Mouse (Mus musculus) midbrain, embryonic 15.5 days (tissue): ENCODE results near the gene Mest. TPM values are rescaled to one million over a fixed set of nuclear protein-coding genes. Genes with fewer than 3 reads are reported as not detected.

Experiments
- ATAC-seq: fragments of 200-750 bp; cut with Nextera tagmentation; replicated peaks from 2 replicates; pipeline ENCODE4 v1.8.0; 2017; ENCODE audit warnings: moderate TSS enrichment
- H3K27ac ChIP-seq: fragments of 300-500 bp; sonication (generic); 2 replicates; pipeline ENCODE4 v1.5.1; 2015; ENCODE audit warnings: mild to moderate bottlenecking, inconsistent platforms
- H3K27me3 ChIP-seq: fragments of 300-500 bp; sonication (generic); replicated peaks from 2 replicates; pipeline ENCODE4 v1.6.1; 2015; ENCODE audit warnings: inconsistent platforms
- H3K36me3 ChIP-seq: fragments of 300-500 bp; sonication (generic); replicated peaks from 2 replicates; pipeline ENCODE4 v1.6.1; 2015; ENCODE audit warnings: inconsistent platforms
- H3K4me1 ChIP-seq: fragments of 300-500 bp; sonication (generic); 2 replicates; pipeline ENCODE4 v1.6.1; 2015; ENCODE audit warnings: inconsistent platforms
- H3K4me2 ChIP-seq: fragments of 300-500 bp; sonication (generic); 2 replicates; pipeline ENCODE4 v1.6.1; 2015; ENCODE audit warnings: inconsistent platforms, mild to moderate bottlenecking, moderate library complexity
- H3K4me3 ChIP-seq: fragments of 300-500 bp; sonication (generic); 2 replicates; pipeline ENCODE4 v1.5.1; 2015; ENCODE audit warnings: mild to moderate bottlenecking, inconsistent platforms
- H3K9ac ChIP-seq: fragments of 300-500 bp; sonication (generic); 2 replicates; pipeline ENCODE4 v1.6.1; 2015; ENCODE audit warnings: mild to moderate bottlenecking, inconsistent platforms
- H3K9me3 ChIP-seq: fragments of 300-500 bp; sonication (generic); 2 replicates; pipeline ENCODE4 v1.6.1; 2016; ENCODE audit warnings: inconsistent platforms
- WGBS: fragments of 180-500 bp; shearing (Covaris S2); methylation state at CpG from one replicate; pipeline ENCODE4 v1.1.7; 2015; ENCODE audit warnings: mixed read lengths; 5-methylcytosine and 5-hydroxymethylcytosine counted together
- polyA plus RNA-seq: library from polyadenylated mRNA; unstranded; fragments of >200 nt; fragmentation: Nextera tagmentation; extraction: Ambion mirVana; gene quantifications from 2 replicates; pipeline ENCODE4 v1.2.1, GENCODE M21; 2015

Mest gene
- 344 and 374 TPM in 2 replicates for polyA plus RNA-seq

DNA sequence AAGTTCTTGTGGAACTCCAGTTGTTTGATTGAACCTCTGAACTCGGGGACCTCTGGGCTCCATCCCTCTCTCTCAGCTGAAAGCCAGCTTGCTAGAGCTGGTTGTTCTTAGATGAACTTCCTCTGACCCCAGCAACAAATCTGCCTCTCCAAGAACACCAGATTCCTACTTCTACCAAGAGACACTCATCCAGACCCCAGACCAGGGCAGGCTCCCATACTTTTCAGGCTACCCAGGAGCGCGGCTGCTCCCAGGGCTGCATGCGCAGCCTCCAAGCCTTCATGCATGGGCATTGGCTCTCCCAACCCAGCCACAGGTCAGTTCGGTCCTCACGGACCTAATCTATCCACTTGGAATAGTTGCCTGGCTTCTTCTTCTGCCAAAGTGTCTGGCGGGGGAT lies at the start of gene Mest:
Mest (plus strand) TSS at position 217 of the 400 bp plus-strand sequence.
- WGBS = 60% methylated on average over 7 of the region's 7 CpGs
- Histone ChIP-seq H3K27me3 (no peaks in the 10 kb centered on the region), H3K9ac (no peak within 1 kb of the TSS)

DNA sequence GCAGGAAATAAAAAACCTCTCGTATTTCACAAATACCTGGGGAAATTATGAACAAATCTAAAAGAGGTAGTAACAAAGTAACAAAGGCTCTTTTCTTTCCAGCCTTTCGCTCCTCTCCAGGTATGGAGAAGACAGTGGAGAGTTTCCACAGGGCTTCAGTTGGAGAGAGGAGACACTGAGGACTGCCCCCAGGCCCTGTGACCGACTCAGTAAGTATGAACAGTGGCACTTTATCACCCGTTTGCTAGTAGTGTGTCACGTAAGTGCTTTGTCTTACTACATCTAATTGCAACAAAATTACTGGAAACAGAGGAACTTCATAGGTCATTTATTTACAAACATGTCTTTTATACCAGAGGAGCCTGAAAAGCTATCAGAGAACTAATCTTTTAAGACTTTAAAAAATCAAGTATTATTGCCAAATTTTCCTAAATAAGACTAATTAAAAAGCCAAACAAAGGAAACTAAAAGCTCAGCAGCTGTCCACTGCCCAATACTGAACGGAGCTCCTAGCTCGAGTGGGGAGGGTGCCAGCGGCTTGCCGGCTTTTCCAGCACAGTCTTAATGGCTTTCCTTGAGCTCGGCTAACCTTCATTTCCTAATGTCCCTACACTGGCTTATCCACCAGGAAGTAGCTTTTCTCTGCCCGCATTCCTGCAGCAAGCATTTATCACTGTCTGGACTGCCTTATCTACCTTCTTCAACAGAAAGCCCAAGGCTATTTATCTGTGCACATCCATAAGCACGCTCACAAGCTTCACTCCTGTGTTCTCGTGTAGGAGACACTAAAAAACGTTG lies 49.4 kb upstream of the Mest start:
- Histone ChIP-seq H3K27ac (peak overlapping the region; percentile 88), H3K4me3 (no peak overlapping the region), H3K9ac (peak overlapping the region; percentile 1; the same call in 1 of the 2 replicates), H3K4me1 (peaks cover 53% of the 10 kb centered on the region), H3K36me3 (no peaks in the 10 kb centered on the region), H3K27me3 (no peaks in the 10 kb centered on the region), H3K9me3 (no peaks in the 10 kb centered on the region), H3K4me2 (peak overlapping the region; percentile 23)
- ATAC-seq = no peak
- WGBS = 27% methylated on average over 14 of the region's 14 CpGs

More for the DNA sequence above, at the start of gene Mest:
- no peak within 1 kb of the TSS for H3K4me2 ChIP-seq
- H3K4me3 ChIP-seq = no peak within 1 kb of the TSS
- no peaks in the 10 kb centered on the region for H3K36me3 ChIP-seq
- peak within 1 kb of the TSS; percentile 82 for H3K27ac ChIP-seq
- ATAC-seq = no peak
- H3K9me3 ChIP-seq = no peaks in the 10 kb centered on the region
- peaks cover 25% of the 10 kb centered on the region for H3K4me1 ChIP-seq

- Histone ChIP-seq H3K4me2 (peak overlapping the region; percentile 35), H3K36me3 (no peaks in the 10 kb centered on the region), H3K9me3 (no peaks in the 10 kb centered on the region), H3K27ac (peak overlapping the region; percentile 88), H3K4me3 (no peak overlapping the region), H3K4me1 (peaks cover 61% of the 10 kb centered on the region), H3K9ac (peak overlapping the region; percentile 37), H3K27me3 (no peaks in the 10 kb centered on the region)
- ATAC-seq = peak; percentile 53
- WGBS = 22% methylated on average over 9 of the region's 9 CpGs
Measured at GRCm38 (mm10) chr6:30674714-30675280, 48.5 kb upstream of the Mest start.

GRCm38 (mm10) chr6:30675281-30675771 lies 48.0 kb upstream of the Mest start:
- H3K27me3 ChIP-seq = no peaks in the 10 kb centered on the region
- no peak overlapping the region for H3K4me3 ChIP-seq
- H3K9me3 ChIP-seq = no peaks in the 10 kb centered on the region
- H3K9ac ChIP-seq = peak overlapping the region; percentile 37
- WGBS = 7% methylated on average over 11 of the region's 11 CpGs
- H3K4me2 ChIP-seq = peak overlapping the region; percentile 35
- peak; percentile 67 for ATAC-seq
- peak overlapping the region; percentile 88 for H3K27ac ChIP-seq
- H3K36me3 ChIP-seq = no peaks in the 10 kb centered on the region
- peaks cover 57% of the 10 kb centered on the region for H3K4me1 ChIP-seq

- Histone ChIP-seq H3K27me3 (no peaks in the 10 kb centered on the region), H3K4me1 (peaks cover 57% of the 10 kb centered on the region), H3K4me3 (no peak overlapping the region), H3K36me3 (no peaks in the 10 kb centered on the region), H3K4me2 (no peak overlapping the region), H3K9me3 (no peaks in the 10 kb centered on the region), H3K27ac (peak overlapping the region; percentile 88; the same call in 1 of the 2 replicates), H3K9ac (no peak overlapping the region)
- WGBS = 91% methylated on average over 6 of the region's 6 CpGs
- ATAC-seq = no peak
Measured at GRCm38 (mm10) chr6:30676506-30676905, 46.8 kb upstream of the Mest start.

- 64% methylated on average over 9 of the region's 9 CpGs for WGBS
Measured at GRCm38 (mm10) chr6:30677591-30677990, 45.8 kb upstream of the Mest start.

DNA sequence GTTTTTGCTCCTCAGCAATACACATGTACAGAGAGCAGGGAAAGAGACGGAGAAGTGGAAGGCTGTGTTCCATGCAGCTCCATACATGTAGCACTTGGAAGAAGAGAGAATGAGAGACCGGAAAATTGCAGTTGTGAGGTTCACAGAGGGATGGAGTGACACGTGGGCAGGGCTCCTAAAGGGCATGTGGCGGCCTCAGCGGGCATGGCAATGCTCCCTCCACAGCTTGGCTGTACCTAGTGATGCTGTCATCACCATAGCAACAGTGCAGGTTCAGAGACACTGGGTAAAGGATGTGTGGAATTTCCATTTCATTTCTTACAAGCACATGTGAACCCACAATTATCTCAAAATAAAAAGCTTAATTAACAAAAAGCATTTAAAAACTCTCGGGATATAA lies 44.9 kb upstream of the Mest start:
- peak; percentile 83 for ATAC-seq
- H3K9me3 ChIP-seq = no peaks in the 10 kb centered on the region
- H3K4me2 ChIP-seq = no peak overlapping the region
- no peaks in the 10 kb centered on the region for H3K36me3 ChIP-seq
- 23% methylated on average over 6 of the region's 6 CpGs for WGBS
- H3K27ac ChIP-seq = peak overlapping the region; percentile 72
- peaks cover 51% of the 10 kb centered on the region for H3K4me1 ChIP-seq
- no peak overlapping the region; the same call in 1 of the 2 replicates for H3K9ac ChIP-seq
- no peaks in the 10 kb centered on the region for H3K27me3 ChIP-seq
- no peak overlapping the region for H3K4me3 ChIP-seq

More at GRCm38 (mm10) chr6:30677591-30677990, 45.8 kb upstream of the Mest start:
- Histone ChIP-seq H3K4me2 (no peak overlapping the region), H3K27me3 (no peaks in the 10 kb centered on the region), H3K4me1 (peaks cover 56% of the 10 kb centered on the region), H3K9me3 (no peaks in the 10 kb centered on the region), H3K4me3 (no peak overlapping the region), H3K9ac (no peak overlapping the region), H3K27ac (no peak overlapping the region; the same call in 1 of the 2 replicates), H3K36me3 (no peaks in the 10 kb centered on the region)
- ATAC-seq = no peak

- Histone ChIP-seq H3K4me3 (no peak overlapping the region), H3K9me3 (no peaks in the 10 kb centered on the region), H3K36me3 (no peaks in the 10 kb centered on the region), H3K9ac (peak overlapping the region; percentile 6; the same call in 1 of the 2 replicates), H3K4me2 (no peak overlapping the region), H3K4me1 (peaks cover 41% of the 10 kb centered on the region), H3K27me3 (no peaks in the 10 kb centered on the region), H3K27ac (peak overlapping the region; percentile 70)
- ATAC-seq = no peak
- 77% methylated on average over 5 of the region's 5 CpGs for WGBS
Measured at GRCm38 (mm10) chr6:30679567-30679966, 43.8 kb upstream of the Mest start.

DNA sequence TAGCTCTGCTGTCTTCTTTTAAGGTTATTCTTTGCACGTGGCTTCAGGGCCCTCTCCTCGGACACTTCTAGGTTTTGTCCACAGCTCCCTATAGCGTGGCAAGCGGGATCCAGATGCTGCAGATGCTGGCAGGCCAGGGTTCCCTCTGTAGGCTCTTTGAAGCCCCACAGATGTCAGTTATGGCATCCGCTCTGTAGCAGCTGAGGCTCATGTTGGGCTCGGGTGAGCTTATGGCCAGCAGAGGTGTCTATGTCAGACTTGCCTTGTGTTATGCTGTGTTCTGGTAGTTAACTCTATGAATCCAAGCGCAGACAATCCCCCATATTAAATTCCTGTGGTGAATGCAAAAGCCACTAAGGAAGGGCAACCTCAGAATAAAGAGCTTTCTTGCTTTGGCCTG lies 42.9 kb upstream of the Mest start:
- H3K36me3 ChIP-seq = no peaks in the 10 kb centered on the region
- no peak overlapping the region for H3K4me3 ChIP-seq
- WGBS = 77% methylated on average over 7 of the region's 7 CpGs
- H3K4me2 ChIP-seq = no peak overlapping the region
- no peaks in the 10 kb centered on the region for H3K9me3 ChIP-seq
- peaks cover 32% of the 10 kb centered on the region for H3K4me1 ChIP-seq
- H3K27me3 ChIP-seq = no peaks in the 10 kb centered on the region
- H3K9ac ChIP-seq = no peak overlapping the region
- no peak for ATAC-seq
- H3K27ac ChIP-seq = no peak overlapping the region

DNA sequence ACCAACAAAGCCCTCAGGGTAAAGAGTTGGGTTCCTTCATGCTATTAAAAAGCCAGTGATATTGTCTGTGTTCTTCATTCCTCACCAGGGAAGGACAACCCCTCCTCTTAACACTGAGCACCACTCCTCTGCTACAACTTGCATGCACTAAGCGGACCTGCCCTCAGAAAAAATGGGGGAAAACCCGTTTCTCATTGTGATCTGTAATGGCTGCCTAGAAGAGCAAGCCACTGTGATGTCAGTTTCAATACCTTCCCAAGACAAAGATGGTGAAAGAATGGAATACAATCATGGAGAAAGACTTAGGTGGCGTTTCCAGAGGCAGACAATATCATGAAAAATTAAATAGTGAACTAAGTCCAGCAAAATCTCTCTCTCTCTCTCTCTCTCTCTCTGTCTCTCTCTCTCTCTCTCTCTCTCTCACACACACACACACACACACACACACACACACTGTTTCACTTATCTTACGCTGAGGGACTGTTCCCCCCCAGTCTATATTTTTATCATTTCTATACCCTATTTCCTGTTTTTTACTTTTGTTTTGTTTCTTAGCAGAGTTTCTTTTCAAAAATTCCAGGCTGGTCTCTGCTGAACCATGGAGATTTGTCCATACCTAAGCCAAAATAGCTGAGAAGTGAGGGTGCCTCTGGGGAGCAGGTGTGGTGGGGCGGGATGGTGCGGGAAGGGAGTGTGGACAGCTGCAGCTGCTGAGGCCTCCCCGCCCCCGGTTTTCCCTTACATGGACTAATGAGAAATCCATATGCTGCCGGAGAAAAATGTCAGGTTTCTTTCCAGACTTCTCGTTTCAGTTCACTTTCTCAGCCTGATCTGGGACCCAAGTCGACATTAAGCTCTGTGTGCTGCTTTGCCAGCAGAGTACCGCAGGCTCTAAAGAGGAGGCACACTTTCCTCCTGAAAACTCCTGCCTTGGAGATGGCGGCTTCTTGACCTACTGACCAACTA lies 41.1 kb upstream of the Mest start:
- WGBS = 69% methylated on average over 13 of the region's 13 CpGs
- H3K27ac ChIP-seq = no peak overlapping the region

DNA sequence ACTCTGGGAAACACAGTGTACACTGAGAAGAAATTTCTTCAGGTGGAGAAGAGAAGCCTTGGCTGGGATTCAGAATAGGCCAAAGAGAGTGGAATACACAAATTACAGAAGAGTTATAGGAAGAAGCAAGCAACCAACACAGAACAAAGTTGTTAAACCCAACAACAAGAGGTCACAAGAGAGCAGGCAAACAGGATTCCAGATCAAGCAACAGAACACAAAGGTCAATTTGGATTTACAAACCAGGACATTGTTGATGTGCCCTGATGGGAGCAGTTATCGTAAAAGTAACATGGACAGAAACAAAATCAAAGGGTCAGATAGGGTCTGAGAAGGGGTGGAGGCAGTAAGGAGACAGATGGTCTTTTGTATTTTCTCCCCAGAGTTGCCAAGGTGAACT lies 38.8 kb upstream of the Mest start:
- no peak for ATAC-seq
- no peaks in the 10 kb centered on the region for H3K9me3 ChIP-seq
- peaks cover 6% of the 10 kb centered on the region for H3K4me1 ChIP-seq
- H3K27ac ChIP-seq = no peak overlapping the region
- WGBS = 91% methylated on average over 1 of the region's 1 CpGs
- no peak overlapping the region for H3K9ac ChIP-seq
- no peaks in the 10 kb centered on the region for H3K27me3 ChIP-seq
- no peak overlapping the region for H3K4me2 ChIP-seq
- H3K4me3 ChIP-seq = no peak overlapping the region
- no peaks in the 10 kb centered on the region for H3K36me3 ChIP-seq

More for the DNA sequence above, 41.1 kb upstream of the Mest start:
- no peaks in the 10 kb centered on the region for H3K9me3 ChIP-seq
- no peak for ATAC-seq
- no peaks in the 10 kb centered on the region for H3K36me3 ChIP-seq
- no peak overlapping the region for H3K9ac ChIP-seq
- H3K4me3 ChIP-seq = no peak overlapping the region
- H3K4me2 ChIP-seq = no peak overlapping the region
- H3K27me3 ChIP-seq = no peaks in the 10 kb centered on the region
- peaks cover 24% of the 10 kb centered on the region for H3K4me1 ChIP-seq

DNA sequence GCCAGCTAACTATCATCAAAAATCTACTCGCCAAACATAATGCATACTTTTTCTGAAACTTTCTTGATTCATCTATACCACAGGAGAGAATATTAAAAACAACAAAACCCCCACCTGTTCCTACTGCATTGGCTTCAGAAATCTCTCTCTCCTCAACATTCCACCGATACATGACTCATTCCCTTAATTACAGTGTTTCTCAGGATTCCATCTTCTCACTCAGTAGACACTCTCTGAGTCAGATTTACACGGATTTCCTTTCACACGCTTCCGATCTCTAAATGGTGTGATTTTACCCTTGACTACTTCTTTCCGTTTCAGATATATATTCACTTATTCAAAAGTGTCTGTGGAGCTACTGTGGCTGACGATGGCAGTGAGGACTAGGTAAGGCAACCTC lies 36.1 kb upstream of the Mest start:
- Histone ChIP-seq H3K4me1 (peaks cover 4% of the 10 kb centered on the region; the same call in 1 of the 2 replicates), H3K4me3 (no peak overlapping the region), H3K4me2 (no peak overlapping the region), H3K36me3 (no peaks in the 10 kb centered on the region), H3K9ac (no peak overlapping the region), H3K9me3 (no peaks in the 10 kb centered on the region), H3K27me3 (no peaks in the 10 kb centered on the region), H3K27ac (no peak overlapping the region)
- WGBS = 96% methylated on average over 7 of the region's 7 CpGs
- no peak for ATAC-seq
